Mouse (Mus musculus) macrophage (primary cell): ENCODE data around the gene Tfr2. TPM values are rescaled to one million over a fixed set of nuclear protein-coding genes. Genes with fewer than 3 reads are reported as not detected.

Source experiments
- H3K27ac ChIP-seq: fragments of 350-480 bp; formaldehyde crosslinking; 2 replicates; pipeline ENCODE4 v1.9.0; 2021
- H3K36me3 ChIP-seq: fragments of 350-480 bp; formaldehyde crosslinking; 2 replicates; pipeline ENCODE4 v1.9.0; 2021; ENCODE audit errors: inconsistent target
- H3K4me3 ChIP-seq: fragments of 350-480 bp; formaldehyde crosslinking; 2 replicates; pipeline ENCODE4 v1.9.0; 2021; ENCODE audit errors: inconsistent target
- H3K79me2 ChIP-seq: fragments of 350-480 bp; formaldehyde crosslinking; 2 replicates; pipeline ENCODE4 v1.9.0; 2021; ENCODE audit errors: inconsistent target
- WGBS: methylation state at CpG from one replicate; pipeline ENCODE4 v1.1.7; 2026; ENCODE audit warnings: inconsistent platforms; ENCODE audit not compliant: missing documents; 5-methylcytosine and 5-hydroxymethylcytosine counted together
- polyA plus RNA-seq: library from polyadenylated mRNA; stranded (reverse); fragments of 250-400 nt; gene quantifications from 3 replicates; pipeline ENCODE4 v1.2.4, GENCODE M21; 2018; ENCODE audit warnings: inconsistent platforms

Tfr2 gene
- polyA plus RNA-seq, 1 experiment from 2014 or later = 0.17 TPM

- 33% methylated on average over 6 of the region's 6 CpGs for WGBS
- no peak overlapping the region for H3K4me3 ChIP-seq
Measured at GRCm38 (mm10) chr5:137553000-137553399, 16.6 kb upstream of the Tfr2 start.

GRCm38 (mm10) chr5:137553411-137553837, 16.2 kb upstream of the Tfr2 start, which contains the start of gene Actl6b:
Actl6b (plus strand) TSS chr5:137553517.
- Histone ChIP-seq H3K4me3 (no peak within 1 kb of the TSS), H3K36me3 (no peaks in the 10 kb centered on the region), H3K79me2 (no peaks in the 10 kb centered on the region), H3K27ac (no peak within 1 kb of the TSS)
- WGBS = 3% methylated on average over 37 of the region's 37 CpGs

More at GRCm38 (mm10) chr5:137553000-137553399, 16.6 kb upstream of the Tfr2 start:
- Histone ChIP-seq H3K79me2 (no peaks in the 10 kb centered on the region), H3K27ac (no peak overlapping the region), H3K36me3 (no peaks in the 10 kb centered on the region)

- Histone ChIP-seq H3K79me2 (no peaks in the 10 kb centered on the region), H3K4me3 (no peak overlapping the region), H3K27ac (no peak overlapping the region), H3K36me3 (no peaks in the 10 kb centered on the region)
- 52% methylated on average over 11 of the region's 11 CpGs for WGBS
Measured at GRCm38 (mm10) chr5:137553898-137554297, 15.7 kb upstream of the Tfr2 start.

GRCm38 (mm10) chr5:137561556-137561955, 8.1 kb upstream of the Tfr2 start:
- Histone ChIP-seq H3K4me3 (no peak overlapping the region), H3K79me2 (no peaks in the 10 kb centered on the region), H3K27ac (no peak overlapping the region), H3K36me3 (no peaks in the 10 kb centered on the region)
- WGBS = 74% methylated on average over 6 of the region's 6 CpGs

- no peak overlapping the region for H3K27ac ChIP-seq
- H3K36me3 ChIP-seq = no peaks in the 10 kb centered on the region
- WGBS = 92% methylated on average over 10 of the region's 10 CpGs
- H3K79me2 ChIP-seq = no peaks in the 10 kb centered on the region
- H3K4me3 ChIP-seq = no peak overlapping the region
Measured at GRCm38 (mm10) chr5:137562965-137563364, 6.7 kb upstream of the Tfr2 start.

GRCm38 (mm10) chr5:137565744-137566143, 3.9 kb upstream of the Tfr2 start:
- 96% methylated on average over 6 of the region's 6 CpGs for WGBS
- Histone ChIP-seq H3K4me3 (no peak overlapping the region), H3K79me2 (no peaks in the 10 kb centered on the region), H3K27ac (no peak overlapping the region), H3K36me3 (no peaks in the 10 kb centered on the region)

GRCm38 (mm10) chr5:137566416-137566815, 3.2 kb upstream of the Tfr2 start:
- H3K4me3 ChIP-seq = no peak overlapping the region
- 92% methylated on average over 5 of the region's 5 CpGs for WGBS
- no peaks in the 10 kb centered on the region for H3K36me3 ChIP-seq

GRCm38 (mm10) chr5:137568223-137568798, 1.3 kb upstream of the Tfr2 start:
- WGBS = 89% methylated on average over 8 of the region's 8 CpGs
- Histone ChIP-seq H3K79me2 (no peaks in the 10 kb centered on the region), H3K36me3 (no peaks in the 10 kb centered on the region), H3K4me3 (no peak overlapping the region), H3K27ac (no peak overlapping the region)

More at GRCm38 (mm10) chr5:137566416-137566815, 3.2 kb upstream of the Tfr2 start:
- Histone ChIP-seq H3K79me2 (no peaks in the 10 kb centered on the region), H3K27ac (no peak overlapping the region)

- Histone ChIP-seq H3K27ac (no peak overlapping the region), H3K4me3 (no peak overlapping the region), H3K79me2 (no peaks in the 10 kb centered on the region), H3K36me3 (no peaks in the 10 kb centered on the region)
- WGBS = 79% methylated on average over 9 of the region's 12 CpGs
Measured at GRCm38 (mm10) chr5:137569031-137569430, 609 bp upstream of the Tfr2 start.

GRCm38 (mm10) chr5:137570181-137570580, 541 bp downstream of the Tfr2 start:
- Histone ChIP-seq H3K36me3 (no peaks in the 10 kb centered on the region), H3K79me2 (no peaks in the 10 kb centered on the region), H3K27ac (no peak overlapping the region), H3K4me3 (no peak overlapping the region)
- 14% methylated on average over 7 of the region's 7 CpGs for whole genome bisulfite sequencing

- no peaks in the 10 kb centered on the region for H3K36me3 ChIP-seq
- no peak overlapping the region for H3K4me3 ChIP-seq
- WGBS = 10% methylated on average over 17 of the region's 17 CpGs
- no peak overlapping the region for H3K27ac ChIP-seq
- no peaks in the 10 kb centered on the region for H3K79me2 ChIP-seq
Measured at GRCm38 (mm10) chr5:137570691-137571586, 1.3 kb downstream of the Tfr2 start.

GRCm38 (mm10) chr5:137574470-137574901, 4.8 kb downstream of the Tfr2 start:
- Histone ChIP-seq H3K27ac (no peak overlapping the region), H3K36me3 (no peaks in the 10 kb centered on the region), H3K79me2 (no peaks in the 10 kb centered on the region), H3K4me3 (no peak overlapping the region)
- 94% methylated on average over 27 of the region's 27 CpGs for WGBS

- H3K79me2 ChIP-seq = no peaks in the 10 kb centered on the region
- WGBS = 83% methylated on average over 6 of the region's 6 CpGs
- H3K36me3 ChIP-seq = no peaks in the 10 kb centered on the region
- H3K27ac ChIP-seq = no peak overlapping the region
- no peak overlapping the region for H3K4me3 ChIP-seq
Measured at GRCm38 (mm10) chr5:137580246-137580645, 10.6 kb downstream of the Tfr2 start.

GRCm38 (mm10) chr5:137582702-137583101, 13.1 kb downstream of the Tfr2 start:
- WGBS = 90% methylated on average over 8 of the region's 8 CpGs
- no peak overlapping the region for H3K27ac ChIP-seq
- H3K79me2 ChIP-seq = no peaks in the 10 kb centered on the region
- no peaks in the 10 kb centered on the region for H3K36me3 ChIP-seq
- H3K4me3 ChIP-seq = no peak overlapping the region

GRCm38 (mm10) chr5:137583670-137584169, 14.1 kb downstream of the Tfr2 start:
- Histone ChIP-seq H3K36me3 (no peaks in the 10 kb centered on the region), H3K79me2 (no peaks in the 10 kb centered on the region), H3K4me3 (no peak overlapping the region), H3K27ac (no peak overlapping the region)
- 92% methylated on average over 24 of the region's 27 CpGs for WGBS
